Mouse (Mus musculus) neural tube, postnatal 0 days (tissue): ENCODE results near the gene Traf3ip1. TPM values are rescaled to one million over a fixed set of nuclear protein-coding genes. Genes with fewer than 3 reads are reported as not detected.

Experiments used
- polyA plus RNA-seq: library from polyadenylated mRNA; unstranded; fragments of >200 nt; fragmentation: Nextera tagmentation; extraction: Ambion mirVana; gene quantifications from 2 replicates; pipeline ENCODE4 v1.2.1, GENCODE M21; 2015

Traf3ip1 gene
- polyA plus RNA-seq = 8.5 and 10.2 TPM in 2 replicates

GRCm38 (mm10) chr1:91494457-91495140 is at the start of gene Traf3ip1:
TSS of gene Traf3ip1 (plus strand) at chr1:91494647.

GRCm38 (mm10) chr1:91459059-91459809 is 35.2 kb upstream of the Traf3ip1 start, which contains the start of gene Per2:
TSS of gene Per2 (minus strand) at chr1:91459324.

GRCm38 (mm10) chr1:91540271-91540826 is 45.9 kb downstream of the Traf3ip1 start, which contains the start of gene Asb1:
TSS of gene Asb1 (plus strand) at chr1:91540544.

Other genes starting within 250 kb of the Traf3ip1 start
- gene Ube2f, start 244.3 kb upstream of the Traf3ip1 start, polyA plus RNA-seq = 53.9 and 56.3 TPM in 2 replicates
- 9.2 and 10.1 TPM in 2 replicates for gene Scly, start 196.3 kb upstream of the Traf3ip1 start, polyA plus RNA-seq
- gene Espnl, start 172.6 kb upstream of the Traf3ip1 start, polyA plus RNA-seq = 0.08 and 0.15 TPM in 2 replicates
- 0.23 and 0.32 TPM in 2 replicates for gene Klhl30, start 143.6 kb upstream of the Traf3ip1 start, polyA plus RNA-seq
- 0.14 and 0.27 TPM in 2 replicates for gene Erfe, start 128.2 kb upstream of the Traf3ip1 start, polyA plus RNA-seq
- gene Ilkap, start 95.8 kb upstream of the Traf3ip1 start, polyA plus RNA-seq = 98.9 and 113 TPM in 2 replicates
- 82.5 and 87.6 TPM in 2 replicates for gene Hes6, start 80.6 kb upstream of the Traf3ip1 start, polyA plus RNA-seq
- gene Per2, start 35.3 kb upstream of the Traf3ip1 start, polyA plus RNA-seq = 2.5 and 2.7 TPM in 2 replicates
- 11.2 and 11.3 TPM in 2 replicates for gene Asb1, start 45.9 kb downstream of the Traf3ip1 start, polyA plus RNA-seq